Mouse (Mus musculus) Patski (cell line): Measurements from ENCODE around the gene Gm44511. TPM values are rescaled to one million over a fixed set of nuclear protein-coding genes. Genes with fewer than 3 reads are reported as not detected.
"Not testable (repeated sequence)": the region's sequence is repeated elsewhere in the genome, so short reads cannot be mapped to it uniquely, and the experiment has no call there.

Source experiments
- ATAC-seq: fragments of 100-300 bp; one replicate; pipeline ENCODE4 v1.8.0; 2021
- CTCF ChIA-PET: fragments of 350-600 bp; sonication (Branson Sonifier 250); formaldehyde crosslinking; loops from one replicate; lab custom pipeline; 2022; ENCODE audit warnings: inconsistent platforms; lab: Charles Lee
- POLR2A ChIA-PET: fragments of 350-600 bp; sonication (Branson Sonifier 250); formaldehyde crosslinking; loops from one replicate; lab custom pipeline; 2022; ENCODE audit warnings: antibody characterized with exemption, inconsistent platforms; lab: Charles Lee
- DNase-seq: peaks from one replicate; pipeline ENCODE4 v3.0.0-alpha.2; 2011; ENCODE audit warnings: low read depth, low spot score
- H3K27me3 ChIP-seq: fragments of 371-371 bp; one replicate; pipeline ENCODE4 v1.5.1; 2021
- CTCF ChIP-seq: fragments of 100-300 bp; IDR thresholded peaks from one replicate; pipeline ENCODE4 v1.5.1; 2021
- in situ Hi-C: fragments of 300-500 bp; cut with MboI; formaldehyde crosslinking; loops from 3 replicates; pipeline ENCODE4 v1.11.1; 2018; ENCODE audit warnings: low pct_unique_long_range_greater_than_20kb, mixed read lengths
- polyA plus RNA-seq: library from polyadenylated mRNA; unstranded; gene quantifications from one replicate; pipeline ENCODE4 v1.2.3, GENCODE M21; 2021

Gene Gm44511
- polyA plus RNA-seq, 1 experiment from 2014 or later: not detected

- DNase-seq (peak; percentile 91), ATAC-seq (peak; percentile 97)
- ChIA-PET POLR2A (no interaction called here), CTCF (interaction anchor here (0.9 to 2.0 kb wide), 3 partner anchors 37 to 40 kb away, joined by 3 to 9 read pairs (median 6); no protein-coding TSS in a partner anchor)
- no peaks in the 10 kb centered on the region for H3K27me3 ChIP-seq
- in situ Hi-C loops: loop anchor here (5.0 kb wide), 1 partner anchor 39 kb away; no protein-coding TSS in a partner anchor
- peak; percentile 88 for TF ChIP-seq CTCF
Observed at GRCm38 (mm10) chr6:128802999-128803857, 22.9 kb downstream of the Gm44511 start.

GRCm38 (mm10) chr6:128802557-128802956, 23.6 kb downstream of the Gm44511 start:
- DNase-seq (peak; percentile 4), ATAC-seq (peak; percentile 20)
- ChIA-PET CTCF (interaction anchor here (0.9 to 2.0 kb wide), 3 partner anchors 36 to 41 kb away, joined by 3 to 9 read pairs (median 6); no protein-coding TSS in a partner anchor), POLR2A (no interaction called here)
- no peaks in the 10 kb centered on the region for H3K27me3 ChIP-seq
- in situ Hi-C loops: loop anchor here (5.0 kb wide), 1 partner anchor 40 kb away; no protein-coding TSS in a partner anchor
- TF ChIP-seq CTCF: no peak

GRCm38 (mm10) chr6:128800696-128801095, 25.4 kb downstream of the Gm44511 start:
- H3K27me3 ChIP-seq, ATAC-seq, DNase-seq, POLR2A ChIA-PET: not testable (repeated sequence)
- CTCF ChIA-PET: interaction anchor here (1.1 to 1.7 kb wide), 2 partner anchors 34 to 40 kb away, joined by 3 to 5 read pairs; no protein-coding TSS in a partner anchor
- in situ Hi-C loops: loop anchor here (5.0 kb wide), 1 partner anchor 42 kb away; no protein-coding TSS in a partner anchor

GRCm38 (mm10) chr6:128799896-128800270, 26.2 kb downstream of the Gm44511 start:
- in situ Hi-C loops: loop anchor here (5.0 kb wide), 2 partner anchors 38 to 42 kb away; no protein-coding TSS in a partner anchor

GRCm38 (mm10) chr6:128799144-128799895, 26.8 kb downstream of the Gm44511 start:
- in situ Hi-C loops: loop anchor here (5.0 kb wide), 1 partner anchor 37 kb away; no protein-coding TSS in a partner anchor
- TF ChIP-seq CTCF: peak; percentile 70
- CTCF ChIA-PET: interaction anchor here (0.8 to 1.7 kb wide), 3 partner anchors 33 to 39 kb away, joined by 3 to 5 read pairs (median 5); no protein-coding TSS in a partner anchor
- H3K27me3 ChIP-seq, POLR2A ChIA-PET: not testable (repeated sequence)
- ATAC-seq (peak; percentile 37), DNase-seq (peak; percentile 62)

More at GRCm38 (mm10) chr6:128799896-128800270, 26.2 kb downstream of the Gm44511 start:
- DNase-seq (no peak), ATAC-seq (no peak)
- POLR2A ChIA-PET: no interaction called here
- CTCF ChIA-PET: interaction anchor here (1.1 to 1.7 kb wide), 3 partner anchors 33 to 40 kb away, joined by 3 to 5 read pairs (median 3); no protein-coding TSS in a partner anchor
- TF ChIP-seq CTCF: no peak
- no peaks in the 10 kb centered on the region for H3K27me3 ChIP-seq

GRCm38 (mm10) chr6:128798772-128799143, 27.4 kb downstream of the Gm44511 start:
- CTCF ChIA-PET: interaction anchor here (0.8 to 1.7 kb wide), 3 partner anchors 32 to 39 kb away, joined by 3 to 5 read pairs (median 5); no protein-coding TSS in a partner anchor
- H3K27me3 ChIP-seq, ATAC-seq, DNase-seq, POLR2A ChIA-PET: not testable (repeated sequence)
- in situ Hi-C loops: loop anchor here (5.0 kb wide), 1 partner anchor 36 kb away; no protein-coding TSS in a partner anchor

- no peaks in the 10 kb centered on the region for H3K27me3 ChIP-seq
- TF ChIP-seq CTCF: no peak
- ATAC-seq (no peak), DNase-seq (no peak)
- ChIA-PET CTCF (no interaction called here), POLR2A (no interaction called here)
- in situ Hi-C loops: loop anchor here (5.0 kb wide), 1 partner anchor 36 kb away; no protein-coding TSS in a partner anchor
Observed at GRCm38 (mm10) chr6:128797936-128798771, 28.0 kb downstream of the Gm44511 start.

- in situ Hi-C loops: loop anchor here (5.0 kb wide), 1 partner anchor 35 kb away; no protein-coding TSS in a partner anchor
- no peaks in the 10 kb centered on the region for H3K27me3 ChIP-seq
- CTCF ChIA-PET: no interaction called here
- TF ChIP-seq CTCF: no peak
- no peak for ATAC-seq
- no peak for DNase-seq
- POLR2A ChIA-PET: no interaction called here
Observed at GRCm38 (mm10) chr6:128797185-128797905, 28.8 kb downstream of the Gm44511 start.
